Mouse (Mus musculus) kidney, adult 18-20 months (tissue): ENCODE results near the gene Gm17651.

Source experiments
- DNase-seq: peaks from one replicate; pipeline ENCODE4 v3.0.0; 2021

Gm17651 gene

GRCm38 (mm10) chr3:97678416-97678815, 3.9 kb upstream of the Gm17651 start:
- DNase-seq = no peak

GRCm38 (mm10) chr3:97676126-97676525, 1.6 kb upstream of the Gm17651 start:
- no peak for DNase-seq

- DNase-seq = no peak
These were observed 7.3 kb downstream of the Gm17651 start for GRCm38 (mm10) chr3:97667093-97667675.

- no peak for DNase-seq
These were observed 8.3 kb downstream of the Gm17651 start for GRCm38 (mm10) chr3:97666154-97666553.

GRCm38 (mm10) chr3:97665525-97665924, 9.0 kb downstream of the Gm17651 start:
- no peak for DNase-seq

- DNase-seq = no peak
These were observed 13.3 kb downstream of the Gm17651 start for GRCm38 (mm10) chr3:97661206-97661605.

- no peak for DNase-seq
These were observed 14.7 kb downstream of the Gm17651 start for GRCm38 (mm10) chr3:97659746-97660145.

GRCm38 (mm10) chr3:97658426-97659193, 15.9 kb downstream of the Gm17651 start:
- DNase-seq = no peak

- peak; percentile 99 for DNase-seq
These were observed 16.7 kb downstream of the Gm17651 start, which contains the start of gene Prkab2 for GRCm38 (mm10) chr3:97657655-97658411. Gene Prkab2, plus strand, starts transcription at chr3:97658193.

GRCm38 (mm10) chr3:97654901-97655300, 19.6 kb downstream of the Gm17651 start:
- peak; percentile 47 for DNase-seq

GRCm38 (mm10) chr3:97653781-97654180, 20.7 kb downstream of the Gm17651 start:
- no peak for DNase-seq

GRCm38 (mm10) chr3:97651604-97652003, 22.9 kb downstream of the Gm17651 start:
- no peak for DNase-seq

- DNase-seq = no peak
These were observed 25.0 kb downstream of the Gm17651 start for GRCm38 (mm10) chr3:97649469-97649868.

- no peak for DNase-seq
These were observed 25.5 kb downstream of the Gm17651 start for GRCm38 (mm10) chr3:97649022-97649421.

GRCm38 (mm10) chr3:97648518-97648917, 26.0 kb downstream of the Gm17651 start:
- no peak for DNase-seq

- DNase-seq = no peak
These were observed 32.5 kb downstream of the Gm17651 start for GRCm38 (mm10) chr3:97642001-97642400.

GRCm38 (mm10) chr3:97641396-97641795, 33.1 kb downstream of the Gm17651 start:
- DNase-seq = no peak

- no peak for DNase-seq
These were observed 40.2 kb downstream of the Gm17651 start for GRCm38 (mm10) chr3:97634288-97634761.

- no peak for DNase-seq
These were observed 41.0 kb downstream of the Gm17651 start for GRCm38 (mm10) chr3:97633456-97633855.

GRCm38 (mm10) chr3:97631258-97631860, 43.1 kb downstream of the Gm17651 start:
- DNase-seq = no peak

GRCm38 (mm10) chr3:97630746-97631145, 43.7 kb downstream of the Gm17651 start:
- no peak for DNase-seq

- DNase-seq = no peak
These were observed 44.6 kb downstream of the Gm17651 start for GRCm38 (mm10) chr3:97629941-97630340.

- peak; percentile 82 for DNase-seq
These were observed 46.0 kb downstream of the Gm17651 start, which contains the start of gene Fmo5 for GRCm38 (mm10) chr3:97628391-97629001. Gene Fmo5, plus strand, starts transcription at chr3:97628804.
